In genomic region chr9:62827939-62828652, GRCm38 (mm10) we compare ENCODE assay signal across 8 mouse cellular contexts. TPM values are rescaled to one million over a fixed set of nuclear protein-coding genes. Genes with fewer than 3 reads are reported as not detected.
DNase-seq lines count a peak whose midpoint lies in the region; ATAC-seq and TF ChIP-seq lines count a peak whose summit lies in the region.

No protein-coding gene starts in this region.

- peak overlapping the region; percentile 60 for H3K4me2 ChIP-seq in forebrain, embryonic 16.5 days (ENCODE audit: low read length)
- H3K4me2 ChIP-seq in midbrain, embryonic 12.5 days (replicated peaks) = peak overlapping the region; percentile 43

- intact Hi-C loops in gastrocnemius, postnatal 36 days (cut with DNase I) = loop anchor here (5.0 kb wide), 1 partner anchor 46 kb away; no protein-coding TSS in a partner anchor

- TF ChIP-seq POLR2A in lung, adult 2 months (IDR thresholded peaks at IDR 0.05; ENCODE audit: borderline replicate concordance, extremely low read depth, low read depth, low read length) = no peak

- H3K9ac ChIP-seq in forebrain, embryonic 16.5 days (replicated peaks; ENCODE audit: low read depth, low read length) = no peak overlapping the region
- no peak overlapping the region for H3K9ac ChIP-seq in midbrain, embryonic 12.5 days (replicated peaks)

- no peak overlapping the region; the same call in 1 of the 2 replicates for H3K27ac ChIP-seq in forebrain, embryonic 16.5 days (ENCODE audit: low read length)
- 0 out of 2 replicates have a peak overlapping the region, but pooled peaks have one; percentile 26 for H3K27ac ChIP-seq in midbrain, embryonic 12.5 days (replicated peaks)

- no peaks in the 10 kb centered on the region for H3K27me3 ChIP-seq in forebrain, embryonic 16.5 days (replicated peaks; ENCODE audit: control insufficient read depth, insufficient read depth, low read length)
- no peaks in the 10 kb centered on the region for H3K27me3 ChIP-seq in midbrain, embryonic 12.5 days

- DNase-seq in lung, adult 2 months = peak; percentile 28
- no peak for DNase-seq in lung, postnatal 14 days
- DNase-seq in adipocyte (ENCODE audit: low spot score) = peak; percentile 61
- DNase-seq in kidney, postnatal 14 days = peak; percentile 48
- DNase-seq in gastrocnemius, postnatal 36 days = no peak
- DNase-seq in ovary, adult 18-20 months (ENCODE audit: low spot score) = no peak

- TF ChIP-seq CTCF in lung, adult 2 months (IDR thresholded peaks at IDR 0.05; ENCODE audit: insufficient read depth, low read length) = 0 out of 2 replicates have a peak, but pooled peaks have one; percentile 13

- peaks cover 4% of the 10 kb centered on the region for H3K4me1 ChIP-seq in lung, adult 2 months (ENCODE audit: control insufficient read depth, insufficient read depth, low read length)
- H3K4me1 ChIP-seq in forebrain, embryonic 16.5 days (replicated peaks; ENCODE audit: control insufficient read depth, insufficient read depth, low read length) = peaks cover 4% of the 10 kb centered on the region; the same call in 1 of the 2 replicates
- H3K4me1 ChIP-seq in midbrain, embryonic 12.5 days = peaks cover 28% of the 10 kb centered on the region

- no peaks in the 10 kb centered on the region for H3K9me3 ChIP-seq in forebrain, embryonic 16.5 days (ENCODE audit: control insufficient read depth, low read length)
- H3K9me3 ChIP-seq in midbrain, embryonic 12.5 days = no peaks in the 10 kb centered on the region

- H3K4me3 ChIP-seq in lung, adult 2 months (replicated peaks; ENCODE audit: extremely low read depth, low read depth, low read length) = no peak overlapping the region
- peak overlapping the region; percentile 56 for H3K4me3 ChIP-seq in forebrain, embryonic 16.5 days (replicated peaks; ENCODE audit: low read length)
- H3K4me3 ChIP-seq in midbrain, embryonic 12.5 days = peak overlapping the region; percentile 29; the same call in 1 of the 2 replicates

- ATAC-seq in forebrain, embryonic 16.5 days = 0 out of 2 replicates have a peak, but pooled peaks have one; percentile 22
- ATAC-seq in midbrain, embryonic 12.5 days (ENCODE audit: low FRiP score, low read depth) = peak; percentile 17; the same call in 1 of the 2 replicates

- 4% methylated on average over 24 of the region's 24 CpGs for WGBS in lung, adult 2 months
- 6% methylated on average over 24 of the region's 24 CpGs for WGBS in forebrain, embryonic 16.5 days
- WGBS in midbrain, embryonic 12.5 days = 5% methylated on average over 24 of the region's 24 CpGs

- no peaks in the 10 kb centered on the region for H3K36me3 ChIP-seq in forebrain, embryonic 16.5 days (ENCODE audit: control insufficient read depth, insufficient read depth)
- H3K36me3 ChIP-seq in midbrain, embryonic 12.5 days = no peaks in the 10 kb centered on the region

RNA-seq across cellular contexts. Expression of gene Cln6, which starts 10.5 kb away (rescaled TPM):
- polyA plus RNA-seq in lung, adult 2 months (2012; rRNA removed) = 58.1 and 60.8 TPM in 2 replicates
- 4.6 and 4.9 TPM in 2 replicates for polyA plus RNA-seq in forebrain, embryonic 16.5 days (2015; fragmentation: Nextera tagmentation; extraction: Ambion mirVana)
- polyA plus RNA-seq in midbrain, embryonic 12.5 days (2016; fragmentation: Nextera tagmentation; extraction: Ambion mirVana) = 8.2 and 8.9 TPM in 2 replicates
- total RNA-seq in gastrocnemius, postnatal 36 days (2021) = 10 to 100 TPM; 14.4 to 18.6 TPM

RNA-seq across cellular contexts. Expression of gene Fem1b, which starts 16.4 kb away (rescaled TPM):
- 12.1 and 13.9 TPM in 2 replicates for polyA plus RNA-seq in lung, adult 2 months (2012; rRNA removed)
- polyA plus RNA-seq in forebrain, embryonic 16.5 days (2015; fragmentation: Nextera tagmentation; extraction: Ambion mirVana) = 47.8 and 50.2 TPM in 2 replicates
- polyA plus RNA-seq in midbrain, embryonic 12.5 days (2016; fragmentation: Nextera tagmentation; extraction: Ambion mirVana) = 61.5 and 67.9 TPM in 2 replicates
- total RNA-seq in gastrocnemius, postnatal 36 days (2021) = 10 to 100 TPM; 13.6 to 13.8 TPM

RNA-seq across cellular contexts. Expression of gene Calml4, which starts 29.8 kb away (rescaled TPM):
- 7.1 and 11.6 TPM in 2 replicates for polyA plus RNA-seq in lung, adult 2 months (2012; rRNA removed)
- 4.3 and 6.0 TPM in 2 replicates for polyA plus RNA-seq in forebrain, embryonic 16.5 days (2015; fragmentation: Nextera tagmentation; extraction: Ambion mirVana)
- polyA plus RNA-seq in midbrain, embryonic 12.5 days (2016; fragmentation: Nextera tagmentation; extraction: Ambion mirVana) = 2.5 and 3.6 TPM in 2 replicates
- 1 to 10 TPM; 1.2 to 2.7 TPM for total RNA-seq in gastrocnemius, postnatal 36 days (2021)

Comparison
In these comparisons a context has a peak if more than half of its experiments do, and no peak if none do; other contexts are left out.
1. DNase-seq: peak in lung, adult 2 months (single experiment), adipocyte (single experiment) and kidney, postnatal 14 days (single experiment); none in lung, postnatal 14 days (single experiment), gastrocnemius, postnatal 36 days (0 of 2) and ovary, adult 18-20 months (single experiment).